Mouse (Mus musculus) thymus, postnatal 10 days (tissue): Measurements from ENCODE around the gene Med18.
A peak's percentile ranks its signal among the peaks of the same experiment; 100 is the strongest.

Experiments
- DNase-seq, 2 experiments: peaks; one replicate each; pipeline ENCODE4 v3.0.0; 2021; ENCODE audit warnings: low spot score in 2 of 2

Med18 gene

GRCm38 (mm10) chr4:132463430-132464254 lies at the start of gene Med18:
Med18 (minus strand) TSS chr4:132463921.
- DNase-seq: peak; percentile 90 to 92

- no peak for DNase-seq
Observed at GRCm38 (mm10) chr4:132512080-132512479, 48.4 kb upstream of the Med18 start.

- DNase-seq: peak; percentile 95 to 96
Observed at GRCm38 (mm10) chr4:132510352-132510798, 46.7 kb upstream of the Med18 start, which contains the start of gene Sesn2. Sesn2 (minus strand) TSS chr4:132510501.

- no peak for DNase-seq
Observed at GRCm38 (mm10) chr4:132509621-132510296, 46.0 kb upstream of the Med18 start.

- DNase-seq: no peak
Observed at GRCm38 (mm10) chr4:132507210-132507609, 43.5 kb upstream of the Med18 start.

GRCm38 (mm10) chr4:132506250-132506649 lies 42.5 kb upstream of the Med18 start:
- no peak for DNase-seq

GRCm38 (mm10) chr4:132505800-132506199 lies 42.1 kb upstream of the Med18 start:
- DNase-seq: no peak

GRCm38 (mm10) chr4:132505034-132505738 lies 41.5 kb upstream of the Med18 start:
- DNase-seq: no peak

- DNase-seq: no peak
Observed at GRCm38 (mm10) chr4:132503344-132503743, 39.6 kb upstream of the Med18 start.

- DNase-seq: no peak
Observed at GRCm38 (mm10) chr4:132501639-132502038, 37.9 kb upstream of the Med18 start.

GRCm38 (mm10) chr4:132494271-132494918 lies 30.7 kb upstream of the Med18 start:
- DNase-seq: no peak

- no peak for DNase-seq
Observed at GRCm38 (mm10) chr4:132492178-132493060, 28.7 kb upstream of the Med18 start.

GRCm38 (mm10) chr4:132491748-132492147 lies 28.0 kb upstream of the Med18 start:
- DNase-seq: no peak

GRCm38 (mm10) chr4:132491057-132491456 lies 27.3 kb upstream of the Med18 start:
- no peak for DNase-seq

- DNase-seq: no peak
Observed at GRCm38 (mm10) chr4:132490273-132491010, 26.7 kb upstream of the Med18 start.

GRCm38 (mm10) chr4:132488976-132489375 lies 25.3 kb upstream of the Med18 start:
- DNase-seq: no peak

GRCm38 (mm10) chr4:132488521-132488920 lies 24.8 kb upstream of the Med18 start:
- no peak for DNase-seq

GRCm38 (mm10) chr4:132484820-132485219 lies 21.1 kb upstream of the Med18 start:
- no peak for DNase-seq

- DNase-seq: no peak
Observed at GRCm38 (mm10) chr4:132484231-132484630, 20.5 kb upstream of the Med18 start.
